Mouse (Mus musculus) T-helper 2 cell (primary cell): Measurements from ENCODE around the gene Nptx2.

Source experiments
- in situ Hi-C: fragments of 300-600 bp; cut with MboI, MseI; formaldehyde crosslinking; loops from one replicate; pipeline ENCODE4 v1.15.1; 2025; ENCODE audit warnings: high pct_unique_total_duplicates

Gene Nptx2

DNA sequence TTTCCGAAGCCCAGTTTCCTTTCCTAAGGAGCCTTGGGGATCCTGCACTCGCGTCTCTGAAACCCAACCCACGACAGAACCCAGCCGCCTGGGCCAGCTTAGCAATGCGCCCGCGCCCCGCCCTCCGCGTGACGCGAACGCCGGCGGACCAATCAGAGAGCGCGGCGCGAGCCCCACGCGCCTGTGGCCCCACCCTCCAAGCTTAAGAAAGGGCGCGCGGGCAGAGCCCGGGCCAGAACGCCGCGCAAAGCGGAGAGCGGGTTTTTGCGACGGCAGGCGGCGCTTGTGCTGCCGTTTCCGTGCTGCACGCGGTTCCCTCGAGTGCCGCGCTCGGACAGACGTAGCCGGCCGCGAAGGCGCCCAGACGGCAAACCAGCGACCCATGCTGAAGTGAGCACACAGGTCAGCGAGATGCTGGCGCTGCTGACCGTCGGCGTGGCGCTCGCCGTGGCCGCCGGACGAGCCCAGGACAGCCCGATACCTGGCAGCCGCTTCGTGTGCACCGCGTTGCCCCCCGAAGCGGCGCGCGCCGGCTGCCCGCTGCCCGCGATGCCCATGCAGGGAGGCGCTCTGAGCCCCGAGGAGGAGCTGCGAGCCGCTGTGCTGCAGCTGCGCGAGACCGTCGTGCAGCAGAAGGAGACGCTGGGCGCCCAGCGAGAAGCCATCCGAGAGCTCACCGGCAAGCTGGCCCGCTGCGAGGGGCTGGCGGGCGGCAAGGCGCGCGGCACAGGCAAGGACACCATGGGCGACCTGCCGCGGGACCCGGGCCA lies at the start of gene Nptx2:
Gene Nptx2 (plus strand): TSS at position 250 of the 770 bp plus-strand sequence.
- in situ Hi-C loops = loop anchor here (25.0 kb wide), 1 partner anchor 466 kb away; no protein-coding TSS in a partner anchor

DNA sequence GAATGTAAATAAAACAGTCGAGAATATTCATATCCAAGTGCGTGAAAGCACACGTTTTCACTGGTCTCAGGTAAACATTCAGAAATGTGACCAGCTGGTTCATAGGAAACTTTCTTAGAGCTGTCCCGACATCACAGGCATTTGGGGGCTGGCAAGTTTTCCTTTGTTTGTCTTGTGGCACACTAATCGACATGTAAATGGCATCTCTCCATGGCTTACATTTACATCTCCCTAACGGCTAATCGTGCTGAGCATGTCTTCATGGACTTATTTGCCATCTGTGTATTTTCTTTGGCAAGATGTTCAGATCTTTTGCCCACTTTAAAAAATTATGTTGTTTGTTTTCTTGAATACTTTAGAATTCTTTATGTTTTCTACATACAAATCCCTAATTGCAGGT lies 49.2 kb upstream of the Nptx2 start:
- in situ Hi-C loops = no loop called here

DNA sequence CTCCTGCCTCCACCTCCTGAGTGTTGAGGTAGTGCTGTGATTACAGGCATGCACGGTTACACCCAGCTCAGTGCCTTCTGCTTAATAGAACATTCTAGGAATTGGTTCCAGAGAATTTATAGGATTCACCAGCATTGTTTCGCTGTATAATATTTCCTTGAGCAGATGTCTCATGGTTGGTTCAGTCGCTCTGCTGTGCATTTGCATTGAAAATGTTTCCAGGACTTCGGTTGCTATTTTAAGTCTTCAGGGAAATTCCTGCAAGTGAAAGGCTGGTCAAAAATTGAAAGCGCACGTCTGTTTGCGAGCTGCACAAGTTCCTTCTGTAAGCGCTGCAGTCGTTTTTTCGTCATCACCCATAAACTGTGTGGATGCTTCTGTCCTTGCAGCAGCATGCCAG lies 41.5 kb upstream of the Nptx2 start:
- in situ Hi-C loops = no loop called here

DNA sequence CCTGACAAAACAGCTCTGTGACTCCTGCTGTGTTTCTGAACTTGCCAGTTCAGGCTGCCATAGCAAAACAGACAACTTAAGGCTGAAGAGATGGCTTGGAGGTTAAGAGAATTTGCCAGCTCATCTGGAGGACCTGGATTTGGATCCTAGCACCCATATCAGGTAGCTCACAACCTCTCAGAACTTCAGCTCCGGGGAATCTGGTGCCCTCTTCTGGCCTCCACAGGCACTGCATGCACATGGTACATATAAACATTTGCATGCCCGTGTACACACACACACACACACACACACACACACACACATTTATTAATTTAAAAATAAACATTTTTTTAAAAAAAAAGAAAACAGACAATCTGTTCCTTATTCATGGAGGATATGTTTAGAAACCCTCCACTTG lies 40.0 kb upstream of the Nptx2 start:
- in situ Hi-C loops = no loop called here

DNA sequence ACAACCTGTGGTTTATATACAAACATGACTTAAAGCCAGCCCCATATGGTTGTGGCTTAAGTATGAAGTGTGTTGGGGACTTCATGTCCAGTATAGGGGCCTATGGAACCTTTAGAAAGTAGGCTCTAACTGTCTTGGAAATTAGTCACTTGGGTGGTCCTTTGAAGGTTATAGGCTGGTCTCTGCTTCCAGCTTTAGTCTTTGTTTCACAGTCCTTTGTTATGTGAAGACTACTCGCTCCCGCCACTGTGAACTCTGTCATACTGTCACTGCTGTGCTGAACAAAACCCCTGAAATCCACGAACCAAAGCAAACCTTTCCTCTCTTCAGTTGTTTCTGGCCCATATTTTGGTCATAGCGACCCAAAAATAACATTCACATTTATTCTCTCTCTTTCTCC lies 39.5 kb upstream of the Nptx2 start:
- in situ Hi-C loops = no loop called here

DNA sequence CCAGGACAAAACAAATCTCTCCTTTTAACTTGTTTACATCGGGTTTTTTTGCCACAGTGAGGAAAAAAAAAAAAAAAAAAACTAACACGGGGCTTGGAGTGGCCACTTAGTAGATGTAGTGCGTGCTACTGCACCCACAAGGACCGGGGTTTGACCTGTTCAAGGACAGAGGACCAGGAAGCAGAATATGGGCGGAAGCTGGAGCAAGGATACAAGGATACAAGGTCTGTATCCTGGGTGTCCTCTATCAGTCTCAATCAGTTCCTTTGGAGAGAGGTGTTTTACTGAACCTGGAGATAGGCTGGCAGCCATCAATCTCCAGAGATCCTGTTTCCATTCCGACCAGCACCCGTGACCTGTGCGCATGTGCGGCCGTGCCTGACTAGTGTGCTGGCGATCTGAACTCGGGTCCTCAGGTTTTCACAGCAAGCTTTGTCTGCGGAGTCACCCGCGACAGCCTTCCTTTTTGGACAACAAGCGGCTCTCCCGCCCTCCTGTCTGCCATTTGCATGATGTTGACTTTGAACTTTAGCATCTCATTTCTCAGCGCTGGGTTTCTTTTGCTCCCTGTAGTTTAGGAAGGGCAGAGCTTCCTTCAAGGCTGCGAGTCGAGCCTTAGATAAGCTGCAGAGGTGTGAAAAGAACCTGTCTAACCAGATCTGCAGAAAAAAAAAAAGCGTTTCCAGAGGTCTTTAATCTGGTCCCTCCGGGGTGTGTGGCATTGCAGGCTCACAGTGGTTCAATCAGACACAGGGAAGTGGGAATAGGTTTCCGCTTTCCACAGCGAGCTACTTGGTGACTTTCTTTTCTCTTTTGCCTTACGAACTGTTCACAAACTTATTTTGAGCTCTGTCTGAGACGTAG lies 38.8 kb upstream of the Nptx2 start:
- in situ Hi-C loops = no loop called here

DNA sequence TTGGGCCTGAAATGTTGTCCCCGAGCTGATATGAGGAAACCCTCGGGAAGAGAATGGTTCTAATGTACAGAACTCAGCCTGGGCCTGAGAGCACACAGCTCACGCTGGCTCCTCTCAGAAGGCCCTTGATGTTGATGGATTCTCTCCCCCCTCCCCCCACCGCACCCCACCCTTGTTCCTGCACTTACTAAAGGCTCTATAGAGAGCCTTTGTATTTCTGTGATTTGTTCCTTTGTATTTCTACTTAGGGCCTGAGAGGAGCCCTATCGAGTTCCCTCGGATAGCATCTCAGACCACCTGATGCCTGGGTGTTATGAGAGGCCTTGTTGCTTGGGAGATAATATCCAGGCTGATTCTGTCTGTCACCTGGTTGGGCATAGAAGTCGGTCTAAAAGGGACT lies 36.3 kb upstream of the Nptx2 start:
- in situ Hi-C loops = no loop called here

DNA sequence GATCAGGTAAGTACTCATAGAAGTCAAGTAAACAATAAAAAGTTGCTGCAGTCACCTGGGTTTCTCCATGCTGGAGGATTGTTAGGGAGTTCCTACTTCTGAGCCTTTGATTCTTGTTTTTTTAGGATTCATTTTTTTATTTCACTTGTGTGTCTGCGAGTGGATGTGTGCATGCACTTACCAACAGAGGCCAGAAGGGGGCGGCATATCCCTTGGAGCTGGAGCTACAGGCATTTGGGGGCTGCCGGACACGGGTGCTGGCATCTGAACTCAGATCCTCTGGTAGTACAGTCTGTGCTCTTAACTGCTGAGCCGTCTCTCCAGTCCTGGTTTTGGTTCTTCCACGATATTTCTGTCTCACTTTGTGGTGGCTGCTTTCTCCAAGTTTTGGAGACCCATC lies 31.0 kb upstream of the Nptx2 start:
- in situ Hi-C loops = no loop called here

DNA sequence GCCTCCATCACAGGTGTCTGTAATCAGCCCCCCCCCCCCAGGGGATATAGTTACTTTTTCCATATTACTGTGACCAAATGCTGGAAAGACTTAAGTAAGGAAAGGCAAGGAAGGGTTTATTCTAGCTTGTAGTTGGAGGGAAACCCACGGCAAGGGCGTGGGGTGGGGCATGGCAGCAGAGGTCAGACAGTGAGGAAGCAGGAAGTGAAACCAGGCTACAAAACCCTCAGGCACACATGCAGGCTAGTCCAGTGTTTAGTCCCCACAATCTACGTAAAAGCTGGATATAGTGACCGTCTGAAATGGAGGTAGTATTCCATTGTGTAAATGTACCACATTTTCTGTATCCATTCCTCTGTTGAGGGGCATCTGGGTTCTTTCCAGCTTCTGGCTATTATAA lies 30.5 kb upstream of the Nptx2 start:
- in situ Hi-C loops = no loop called here

DNA sequence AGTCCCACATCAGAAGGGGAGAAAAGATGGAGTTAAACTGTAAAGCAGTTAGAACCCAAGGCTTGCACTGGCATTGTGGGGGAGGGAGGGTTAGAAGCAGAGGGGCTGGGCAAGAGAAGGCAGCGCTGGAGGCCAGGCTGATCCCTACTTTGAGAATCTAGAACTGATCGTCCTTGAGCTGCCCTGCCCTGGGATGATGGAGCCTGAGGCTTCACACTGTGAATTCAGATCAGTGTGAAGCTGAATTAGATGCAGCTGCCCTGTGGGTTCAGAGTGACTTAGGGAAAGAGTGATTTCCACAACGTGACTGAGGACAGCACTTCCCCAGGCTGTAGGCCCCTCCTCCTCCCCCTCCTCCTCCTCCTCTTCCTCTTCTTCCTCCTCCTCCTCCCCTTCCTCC lies 25.6 kb upstream of the Nptx2 start:
- in situ Hi-C loops = no loop called here

DNA sequence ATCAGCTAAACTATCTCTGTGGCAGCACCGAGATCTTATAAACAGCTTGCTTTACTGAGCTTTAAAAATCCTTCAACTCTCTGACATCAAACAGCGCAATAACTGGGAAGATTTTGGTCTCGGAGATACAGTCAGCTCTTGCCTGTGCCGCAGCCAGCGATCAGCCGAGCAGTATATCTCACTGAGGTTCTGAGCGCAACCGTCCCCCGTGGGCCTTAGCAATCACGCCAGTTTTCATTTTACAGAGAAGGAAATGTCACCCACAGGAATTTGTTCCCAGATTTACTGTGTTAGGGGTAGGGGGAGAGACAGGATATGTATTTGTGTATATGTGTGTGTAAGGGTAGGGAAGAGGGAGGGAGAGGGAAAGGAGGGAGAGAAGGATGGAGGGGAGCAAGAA lies 20.9 kb upstream of the Nptx2 start:
- in situ Hi-C loops = loop anchor here (25.0 kb wide), 1 partner anchor 488 kb away; no protein-coding TSS in a partner anchor

DNA sequence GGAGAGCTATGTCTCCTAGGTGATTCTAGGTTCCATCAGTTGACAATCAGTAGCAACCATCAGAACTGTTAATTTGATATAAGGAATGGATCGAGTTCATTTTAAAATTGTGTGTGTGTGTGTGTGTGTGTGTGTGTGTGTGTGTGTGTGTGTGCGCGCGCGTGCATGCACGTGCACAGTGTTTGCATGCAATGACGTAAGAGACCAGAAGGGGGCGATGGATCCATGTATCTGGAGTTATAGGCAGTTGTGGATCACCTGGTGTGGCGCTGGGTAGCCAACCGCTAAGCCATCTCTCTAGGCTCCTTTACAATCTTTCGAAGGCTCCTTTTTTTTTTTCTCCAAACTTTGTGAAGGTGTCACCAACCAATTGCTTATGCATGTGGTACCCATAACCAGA lies 16.6 kb upstream of the Nptx2 start:
- in situ Hi-C loops = loop anchor here (25.0 kb wide), 1 partner anchor 483 kb away; no protein-coding TSS in a partner anchor

DNA sequence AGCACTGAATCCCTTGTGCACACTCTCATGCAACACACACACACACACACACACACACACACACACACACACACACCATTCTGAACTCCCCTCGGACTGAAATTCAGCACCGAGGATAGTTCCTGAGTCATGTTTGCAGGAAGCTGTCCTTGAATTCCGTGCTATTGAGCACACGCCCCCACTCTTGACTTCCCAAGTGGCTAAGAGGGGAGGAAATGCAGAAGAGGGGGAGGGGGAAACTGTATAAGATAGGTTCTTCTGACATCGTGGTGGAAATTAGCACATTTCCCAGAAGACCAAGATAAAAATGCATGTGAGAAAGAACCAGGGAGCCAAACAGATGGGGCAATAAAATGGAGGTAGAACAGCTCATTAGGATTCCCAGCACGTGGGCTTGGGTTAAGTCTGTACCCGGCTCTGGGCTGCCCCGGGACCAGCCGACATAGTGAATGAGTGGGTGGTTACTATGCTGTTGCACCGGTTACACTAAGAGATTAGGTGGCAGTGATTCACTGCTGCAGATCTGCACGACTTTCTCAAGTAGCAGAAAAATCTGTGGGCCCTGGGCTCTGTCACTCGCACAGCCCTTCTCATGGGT lies 2.9 kb upstream of the Nptx2 start:
- in situ Hi-C loops = loop anchor here (25.0 kb wide), 1 partner anchor 469 kb away; no protein-coding TSS in a partner anchor

DNA sequence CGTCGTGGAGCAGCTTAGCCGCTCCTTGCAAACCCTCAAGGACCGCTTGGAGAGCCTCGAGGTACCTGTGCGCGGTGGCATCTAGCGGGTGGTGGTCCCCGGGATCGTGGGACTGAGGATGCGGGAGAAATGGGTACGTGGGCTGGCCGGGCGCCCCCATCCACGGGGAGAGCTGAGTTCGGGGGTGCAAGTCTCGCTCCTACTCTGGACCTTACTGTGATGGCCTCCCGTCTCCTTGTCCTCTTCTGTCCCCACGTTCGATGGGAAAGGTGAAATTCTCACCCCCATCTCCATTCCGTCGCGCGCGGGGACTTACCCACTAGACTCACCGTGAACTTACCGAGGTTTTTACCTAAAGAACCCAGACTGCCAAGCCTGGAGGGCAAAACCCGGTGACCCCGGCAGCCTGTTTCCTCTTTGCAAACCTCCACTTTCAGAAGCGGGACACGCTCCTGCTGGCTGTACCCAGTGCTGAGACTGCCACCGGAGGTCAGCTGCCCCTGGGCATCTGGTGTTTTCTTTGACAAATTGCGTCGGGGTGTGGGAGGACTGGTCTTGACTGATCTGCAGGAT lies 807 bp downstream of the Nptx2 start:
- in situ Hi-C loops = loop anchor here (25.0 kb wide), 1 partner anchor 466 kb away; no protein-coding TSS in a partner anchor

DNA sequence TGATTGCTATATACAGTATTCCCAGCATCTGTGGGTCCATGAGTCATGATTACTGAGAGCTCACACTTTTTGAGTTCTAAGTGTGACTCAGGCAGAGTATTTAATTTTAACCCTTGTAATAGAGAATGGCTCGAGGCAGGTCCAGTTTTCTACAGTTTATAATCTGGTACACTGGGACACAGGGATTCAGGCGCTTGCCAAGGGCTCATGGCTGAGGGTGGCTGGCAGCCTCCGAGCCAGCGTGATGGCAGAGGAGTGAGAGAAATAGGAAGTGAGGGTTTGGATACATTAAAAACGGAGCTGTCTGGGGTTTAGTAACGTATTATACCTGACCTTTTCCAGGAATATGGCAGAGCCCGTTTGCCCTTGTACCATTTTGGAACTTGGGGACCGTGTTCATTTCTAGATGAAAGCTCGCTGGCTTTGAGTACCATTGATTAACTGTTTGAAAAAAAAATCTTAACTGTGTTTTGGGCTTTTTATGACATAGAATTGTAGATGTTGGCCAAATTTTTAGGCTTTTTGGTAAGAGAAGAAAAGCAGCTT lies 1.7 kb downstream of the Nptx2 start:
- in situ Hi-C loops = loop anchor here (25.0 kb wide), 1 partner anchor 465 kb away; no protein-coding TSS in a partner anchor

DNA sequence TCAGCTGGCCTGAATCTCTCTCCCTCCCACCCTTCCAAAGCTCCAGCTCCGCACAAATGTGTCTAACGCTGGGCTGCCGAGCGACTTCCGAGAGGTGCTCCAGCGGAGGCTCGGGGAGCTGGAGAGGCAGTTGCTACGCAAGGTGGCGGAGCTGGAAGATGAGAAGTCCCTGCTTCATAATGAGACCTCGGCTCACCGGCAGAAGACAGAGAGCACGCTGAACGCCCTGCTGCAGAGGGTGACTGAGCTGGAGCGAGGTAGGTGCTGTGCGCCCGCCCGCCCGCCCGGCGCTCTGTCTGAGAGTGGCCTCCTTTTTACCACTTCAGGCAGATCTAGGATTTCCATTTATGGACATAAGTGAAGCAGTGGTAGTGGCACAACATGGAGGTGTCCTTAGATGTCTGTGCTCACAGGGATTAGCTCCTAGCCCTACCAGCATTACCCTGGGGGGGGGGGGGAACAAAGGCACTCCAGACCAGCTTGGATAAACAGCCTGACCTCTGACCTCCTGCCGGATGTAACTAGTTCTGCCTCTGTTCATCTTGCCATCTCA lies 2.5 kb downstream of the Nptx2 start:
- in situ Hi-C loops = loop anchor here (25.0 kb wide), 1 partner anchor 464 kb away; no protein-coding TSS in a partner anchor

DNA sequence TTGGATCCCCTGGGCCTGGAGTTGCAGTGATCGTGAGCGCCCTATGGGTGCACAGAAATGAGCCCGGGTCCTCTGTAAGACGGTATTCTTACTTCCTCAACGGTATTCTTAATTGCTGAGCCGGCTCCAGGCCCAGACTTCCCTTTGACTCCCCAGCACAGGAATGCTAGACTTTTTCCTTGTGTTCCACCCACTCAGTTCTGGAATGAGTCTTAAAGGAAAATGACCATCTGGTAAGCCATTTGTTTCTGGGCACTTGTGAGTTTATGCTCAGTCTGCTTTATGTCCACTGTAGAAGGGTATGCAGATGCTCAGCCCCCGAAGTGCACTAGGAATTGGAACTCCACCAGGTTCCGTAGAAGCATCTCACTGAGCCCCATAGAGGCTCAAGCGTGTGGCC lies 4.3 kb downstream of the Nptx2 start:
- in situ Hi-C loops = no loop called here

DNA sequence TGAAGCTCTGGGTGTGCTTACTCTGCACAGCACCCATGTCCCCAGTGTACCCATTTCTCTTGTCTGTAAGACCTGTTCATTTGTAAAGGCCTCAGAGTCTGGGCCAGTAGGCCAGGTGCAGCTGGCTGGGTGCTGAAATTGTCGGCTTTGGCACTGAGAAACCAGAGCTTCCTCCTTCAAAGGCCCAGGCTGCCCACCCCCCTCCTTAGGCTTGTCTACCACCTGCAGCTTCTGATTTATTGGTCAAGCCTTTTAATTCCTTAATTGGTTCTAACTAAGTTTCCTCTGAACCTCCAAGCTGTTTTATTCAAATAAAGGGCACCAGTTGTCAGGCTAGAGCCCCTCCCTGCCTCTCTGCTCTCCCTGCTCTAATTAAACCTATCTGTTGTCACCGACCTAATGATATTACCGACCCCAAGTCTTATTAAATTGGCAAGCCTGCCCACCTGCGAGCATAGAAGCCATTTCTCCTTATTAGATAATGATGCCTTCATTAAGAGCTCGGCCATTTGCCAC lies 5.0 kb downstream of the Nptx2 start:
- in situ Hi-C loops = no loop called here

DNA sequence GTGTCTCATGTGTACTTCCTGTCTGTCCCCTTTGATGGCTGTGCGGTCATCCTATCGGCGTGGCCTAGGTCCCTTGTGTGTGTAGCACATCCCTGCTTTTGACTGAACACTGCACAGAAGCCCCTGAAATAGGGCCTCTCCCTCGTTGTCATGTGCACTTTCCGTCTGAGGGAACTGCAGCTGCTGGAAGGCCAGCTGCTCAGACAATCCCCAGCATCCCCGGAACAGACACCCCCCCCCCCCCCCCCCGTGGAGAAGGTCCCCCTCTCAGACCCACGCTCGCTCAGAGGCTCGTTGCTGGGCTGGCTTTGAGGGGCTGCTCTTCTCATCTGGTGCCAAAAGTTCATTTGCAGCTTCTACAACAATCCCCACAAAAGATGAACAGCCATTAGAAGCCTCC lies 11.0 kb downstream of the Nptx2 start:
- in situ Hi-C loops = no loop called here

DNA sequence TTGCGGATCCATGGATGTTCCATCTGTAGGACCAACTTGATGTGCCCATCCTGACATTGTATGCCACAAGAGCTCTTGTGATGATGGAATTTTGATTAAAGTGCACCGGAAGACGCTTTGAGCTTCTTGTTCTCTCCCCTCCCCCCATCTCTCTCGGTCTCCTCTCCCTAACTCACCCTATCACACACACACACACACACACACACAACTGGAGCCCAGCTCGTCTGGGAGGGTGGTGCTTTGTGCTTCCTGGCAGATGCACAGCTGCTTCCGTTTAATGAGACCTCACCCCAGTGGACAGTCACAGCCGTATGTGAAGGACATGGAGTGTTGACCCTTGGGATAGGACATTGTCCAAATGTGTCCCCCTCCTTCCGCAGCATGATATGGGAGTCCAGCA lies 11.7 kb downstream of the Nptx2 start:
- in situ Hi-C loops = no loop called here

DNA sequence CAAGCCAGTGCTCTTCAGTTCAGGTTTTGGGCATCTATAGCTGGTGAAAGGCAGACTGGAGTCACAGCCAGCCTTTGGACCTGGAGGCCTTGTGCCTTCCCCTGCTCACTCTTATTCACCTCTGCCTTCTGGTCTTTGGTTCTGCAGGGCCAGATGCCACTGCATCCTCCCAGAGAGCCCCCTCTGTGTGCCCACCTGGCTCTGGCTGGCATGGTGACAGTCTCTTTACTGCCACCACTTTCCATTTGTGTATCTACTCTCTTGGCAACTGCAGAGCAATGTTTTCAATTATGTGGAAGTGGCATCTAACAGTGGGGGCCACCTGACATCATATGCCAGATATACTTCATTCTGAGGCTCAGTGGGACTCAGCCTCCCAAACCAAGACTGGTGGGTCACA lies 12.8 kb downstream of the Nptx2 start:
- in situ Hi-C loops = no loop called here
